Mouse (Mus musculus) kidney, postnatal 0 days (tissue): ENCODE results near the gene Tmem209. TPM values are rescaled to one million over a fixed set of nuclear protein-coding genes. Genes with fewer than 3 reads are reported as not detected.
A peak's percentile ranks its signal among the peaks of the same experiment; 100 is the strongest.

Source experiments
- ATAC-seq: fragments of 200-750 bp; cut with Nextera tagmentation; replicated peaks from 2 replicates; pipeline ENCODE4 v1.8.0; 2017; ENCODE audit warnings: low read depth, moderate number of reproducible peaks, moderate TSS enrichment, moderate library complexity; ENCODE audit not compliant: low FRiP score
- DNase-seq: peaks from one replicate; pipeline ENCODE4 v3.0.0-alpha.2; 2016; ENCODE audit warnings: low spot score
- H3K27ac ChIP-seq: fragments of 300-500 bp; sonication (generic); 2 replicates; pipeline ENCODE4 v1.5.1; 2014; ENCODE audit warnings: mild to moderate bottlenecking
- H3K27me3 ChIP-seq: fragments of 300-500 bp; sonication (generic); 2 replicates; pipeline ENCODE4 v1.6.1; 2014; ENCODE audit warnings: low read length, mixed read lengths; ENCODE audit not compliant: insufficient read depth
- H3K36me3 ChIP-seq: fragments of 300-500 bp; sonication (generic); 2 replicates; pipeline ENCODE4 v1.6.1; 2014; ENCODE audit warnings: low read length, mixed read lengths; ENCODE audit not compliant: insufficient read depth
- H3K4me1 ChIP-seq: fragments of 300-500 bp; sonication (generic); replicated peaks from 2 replicates; pipeline ENCODE4 v1.6.1; 2014; ENCODE audit warnings: antibody characterized with exemption, low read length, mixed read lengths; ENCODE audit not compliant: insufficient read depth
- H3K4me2 ChIP-seq: fragments of 300-500 bp; sonication (generic); 2 replicates; pipeline ENCODE4 v1.6.1; 2014; ENCODE audit warnings: mild to moderate bottlenecking, low read length, moderate library complexity, mixed read lengths
- H3K4me3 ChIP-seq: fragments of 300-500 bp; sonication (generic); replicated peaks from 2 replicates; pipeline ENCODE4 v1.5.1; 2014; ENCODE audit warnings: low read depth, low read length
- H3K9ac ChIP-seq: fragments of 300-500 bp; sonication (generic); 2 replicates; pipeline ENCODE4 v1.6.1; 2014; ENCODE audit warnings: low read depth, low read length
- H3K9me3 ChIP-seq: fragments of 300-500 bp; sonication (generic); replicated peaks from 2 replicates; pipeline ENCODE4 v1.6.1; 2016; ENCODE audit warnings: low read length, inconsistent platforms, mixed read lengths
- CTCF ChIP-seq: IDR thresholded peaks from 2 replicates; pipeline ENCODE4 v1.5.1; 2016; ENCODE audit warnings: antibody characterized with exemption, low read depth, mild to moderate bottlenecking, moderate library complexity
- WGBS: fragments of 180-500 bp; shearing (Covaris S2); extraction: QIAGEN DNeasy Blood & Tissue Kit; methylation state at CpG from one replicate; pipeline ENCODE4 v1.1.7; 2014; 5-methylcytosine and 5-hydroxymethylcytosine counted together
- polyA plus RNA-seq: library from polyadenylated mRNA; unstranded; fragments of >200 nt; fragmentation: Nextera tagmentation; extraction: Ambion mirVana; gene quantifications from 2 replicates; pipeline ENCODE4 v1.2.1, GENCODE M21; 2015

Tmem209 gene
- polyA plus RNA-seq, 1 experiment from 2014 or later, result 25.9 TPM

- Histone ChIP-seq H3K36me3 (0 out of 2 replicates have a peak, but pooled peaks cover 4% of the 10 kb centered on the region), H3K4me3 (peak overlapping the region; percentile 34), H3K27ac (peak overlapping the region; percentile 84), H3K9me3 (no peaks in the 10 kb centered on the region), H3K4me1 (peaks cover 24% of the 10 kb centered on the region; the same call in 1 of the 2 replicates), H3K27me3 (no peaks in the 10 kb centered on the region), H3K9ac (peak overlapping the region; percentile 62), H3K4me2 (peak overlapping the region; percentile 61)
- DNase-seq, result peak; percentile 87
- WGBS, result 5% methylated on average over 40 of the region's 40 CpGs
- ATAC-seq, result peak; percentile 27; the same call in 1 of the 2 replicates
- peak; percentile 91 for TF ChIP-seq CTCF
These were observed 49.5 kb downstream of the Tmem209 start for GRCm38 (mm10) chr6:30459811-30460749.

GRCm38 (mm10) chr6:30459056-30459747, 50.4 kb downstream of the Tmem209 start:
- DNase-seq, result no peak
- peak overlapping the region; percentile 61 for H3K4me2 ChIP-seq
- ATAC-seq, result no peak
- peak overlapping the region; percentile 84; the same call in 1 of the 2 replicates for H3K27ac ChIP-seq
- H3K9me3 ChIP-seq, result no peaks in the 10 kb centered on the region
- peaks cover 24% of the 10 kb centered on the region; the same call in 1 of the 2 replicates for H3K4me1 ChIP-seq
- 0 out of 2 replicates have a peak, but pooled peaks cover 5% of the 10 kb centered on the region for H3K36me3 ChIP-seq
- peak overlapping the region; percentile 34 for H3K4me3 ChIP-seq
- H3K9ac ChIP-seq, result peak overlapping the region; percentile 62
- H3K27me3 ChIP-seq, result no peaks in the 10 kb centered on the region
- no peak for TF ChIP-seq CTCF
- WGBS, result 69% methylated on average over 16 of the region's 16 CpGs

- no peaks in the 10 kb centered on the region for H3K9me3 ChIP-seq
- H3K36me3 ChIP-seq, result 0 out of 2 replicates have a peak, but pooled peaks cover 5% of the 10 kb centered on the region
- H3K27me3 ChIP-seq, result no peaks in the 10 kb centered on the region
- no peak overlapping the region; the same call in 1 of the 2 replicates for H3K27ac ChIP-seq
- no peak overlapping the region for H3K4me3 ChIP-seq
- peak; percentile 5; the same call in 1 of the 2 replicates for TF ChIP-seq CTCF
- no peak for DNase-seq
- H3K9ac ChIP-seq, result no peak overlapping the region
- H3K4me2 ChIP-seq, result no peak overlapping the region
- 79% methylated on average over 5 of the region's 5 CpGs for WGBS
- peaks cover 24% of the 10 kb centered on the region; the same call in 1 of the 2 replicates for H3K4me1 ChIP-seq
- no peak for ATAC-seq
These were observed 51.0 kb downstream of the Tmem209 start for GRCm38 (mm10) chr6:30458626-30459025.

- Histone ChIP-seq H3K4me1 (peaks cover 16% of the 10 kb centered on the region; the same call in 1 of the 2 replicates), H3K36me3 (0 out of 2 replicates have a peak, but pooled peaks cover 5% of the 10 kb centered on the region), H3K4me2 (no peak overlapping the region), H3K9ac (no peak overlapping the region), H3K4me3 (no peak overlapping the region), H3K9me3 (no peaks in the 10 kb centered on the region), H3K27ac (no peak overlapping the region), H3K27me3 (no peaks in the 10 kb centered on the region)
- ATAC-seq (no peak), DNase-seq (no peak)
- WGBS, result 96% methylated on average over 7 of the region's 7 CpGs
- TF ChIP-seq CTCF, result no peak
These were observed 52.6 kb downstream of the Tmem209 start for GRCm38 (mm10) chr6:30456991-30457390.

GRCm38 (mm10) chr6:30439576-30439975, 70.0 kb downstream of the Tmem209 start:
- ATAC-seq (no peak), DNase-seq (no peak)
- no peak overlapping the region for H3K4me3 ChIP-seq
- H3K27ac ChIP-seq, result no peak overlapping the region
- peaks cover 4% of the 10 kb centered on the region; the same call in 1 of the 2 replicates for H3K4me1 ChIP-seq
- no peaks in the 10 kb centered on the region for H3K9me3 ChIP-seq
- TF ChIP-seq CTCF, result no peak
- WGBS, result 98% methylated on average over 10 of the region's 10 CpGs
- peaks cover 21% of the 10 kb centered on the region for H3K36me3 ChIP-seq
- no peaks in the 10 kb centered on the region for H3K27me3 ChIP-seq
- no peak overlapping the region for H3K4me2 ChIP-seq
- H3K9ac ChIP-seq, result no peak overlapping the region

- no peak overlapping the region for H3K4me2 ChIP-seq
- H3K27me3 ChIP-seq, result no peaks in the 10 kb centered on the region
- TF ChIP-seq CTCF, result no peak
- DNase-seq, result no peak
- 41% methylated on average over 3 of the region's 3 CpGs for WGBS
- no peaks in the 10 kb centered on the region for H3K9me3 ChIP-seq
- H3K27ac ChIP-seq, result no peak overlapping the region
- no peak overlapping the region for H3K4me3 ChIP-seq
- peaks cover 8% of the 10 kb centered on the region; the same call in 1 of the 2 replicates for H3K36me3 ChIP-seq
- peaks cover 4% of the 10 kb centered on the region; the same call in 1 of the 2 replicates for H3K4me1 ChIP-seq
- ATAC-seq, result no peak
- no peak overlapping the region for H3K9ac ChIP-seq
These were observed 72.5 kb downstream of the Tmem209 start for GRCm38 (mm10) chr6:30437054-30437453.
